Mouse (Mus musculus) heart, embryonic 14.5 days (tissue): ENCODE measurements around the gene Immt. TPM values are rescaled to one million over a fixed set of nuclear protein-coding genes. Genes with fewer than 3 reads are reported as not detected.
A peak's percentile ranks its signal among the peaks of the same experiment; 100 is the strongest.

ENCODE experiments used
- ATAC-seq: fragments of 200-750 bp; cut with Nextera tagmentation; 2 replicates; pipeline ENCODE4 v1.8.0; 2017; ENCODE audit warnings: low read depth, moderate TSS enrichment; ENCODE audit not compliant: insufficient number of reproducible peaks, insufficient read depth, low FRiP score
- H3K27ac ChIP-seq, 2 experiments: fragments of 200-500 bp in 1 of 2; fragments of 300-500 bp in 1 of 2; sonication (generic) in 1 of 2; replicated peaks in 1 of 2; 2 replicates each; pipeline ENCODE4 v1.5.1; 2012 to 2014; ENCODE audit warnings: low read depth in 2 of 2, low read length in 2 of 2, control low read depth in 1 of 2, mild to moderate bottlenecking in 1 of 2, mixed read lengths in 1 of 2; ENCODE audit not compliant: control insufficient read depth in 1 of 2, insufficient read depth in 1 of 2
- H3K27me3 ChIP-seq: fragments of 300-500 bp; sonication (generic); 2 replicates; pipeline ENCODE4 v1.6.1; 2014; ENCODE audit warnings: mild to moderate bottlenecking, low read length, control low read depth; ENCODE audit not compliant: control insufficient read depth, insufficient read depth
- H3K36me3 ChIP-seq: fragments of 300-500 bp; sonication (generic); 2 replicates; pipeline ENCODE4 v1.6.1; 2014; ENCODE audit warnings: mild to moderate bottlenecking, control low read depth, low read length, mixed read lengths; ENCODE audit not compliant: control insufficient read depth, insufficient read depth
- H3K4me1 ChIP-seq, 2 experiments: fragments of 200-500 bp in 1 of 2; fragments of 300-500 bp in 1 of 2; sonication (generic) in 1 of 2; 2 replicates each; pipeline ENCODE4 v1.6.1; 2012 to 2014; ENCODE audit warnings: low read length in 2 of 2, control low read depth in 1 of 2, mixed read lengths in 1 of 2; ENCODE audit not compliant: control insufficient read depth in 2 of 2, insufficient read depth in 2 of 2
- H3K4me2 ChIP-seq: fragments of 300-500 bp; sonication (generic); 2 replicates; pipeline ENCODE4 v1.6.1; 2014; ENCODE audit warnings: mild to moderate bottlenecking, low read length
- H3K4me3 ChIP-seq, 2 experiments: fragments of 200-500 bp in 1 of 2; fragments of 300-500 bp in 1 of 2; sonication (generic) in 1 of 2; 2 replicates each; pipeline ENCODE4 v1.5.1; 2012 to 2014; ENCODE audit warnings: low read length in 2 of 2, mild to moderate bottlenecking in 2 of 2, control low read depth in 1 of 2, low read depth in 1 of 2, moderate library complexity in 1 of 2; ENCODE audit not compliant: control insufficient read depth in 1 of 2, insufficient read depth in 1 of 2
- H3K9ac ChIP-seq: fragments of 300-500 bp; sonication (generic); 2 replicates; pipeline ENCODE4 v1.6.1; 2014; ENCODE audit warnings: mild to moderate bottlenecking, low read length
- H3K9me3 ChIP-seq: fragments of 300-500 bp; sonication (generic); 2 replicates; pipeline ENCODE4 v1.6.1; 2016; ENCODE audit warnings: low read length, control low read depth; ENCODE audit not compliant: control insufficient read depth
- WGBS: fragments of 180-500 bp; shearing (Covaris S2); extraction: QIAGEN DNeasy Blood & Tissue Kit; methylation state at CpG from one replicate; pipeline ENCODE4 v1.1.7; 2014; 5-methylcytosine and 5-hydroxymethylcytosine counted together
- polyA plus RNA-seq: library from polyadenylated mRNA; unstranded; fragments of >200 nt; fragmentation: Nextera tagmentation; extraction: Ambion mirVana; gene quantifications from 2 replicates; pipeline ENCODE4 v1.2.1, GENCODE M21; 2014

Gene Immt
- polyA plus RNA-seq, 1 experiment from 2014 or later: 342 TPM

DNA sequence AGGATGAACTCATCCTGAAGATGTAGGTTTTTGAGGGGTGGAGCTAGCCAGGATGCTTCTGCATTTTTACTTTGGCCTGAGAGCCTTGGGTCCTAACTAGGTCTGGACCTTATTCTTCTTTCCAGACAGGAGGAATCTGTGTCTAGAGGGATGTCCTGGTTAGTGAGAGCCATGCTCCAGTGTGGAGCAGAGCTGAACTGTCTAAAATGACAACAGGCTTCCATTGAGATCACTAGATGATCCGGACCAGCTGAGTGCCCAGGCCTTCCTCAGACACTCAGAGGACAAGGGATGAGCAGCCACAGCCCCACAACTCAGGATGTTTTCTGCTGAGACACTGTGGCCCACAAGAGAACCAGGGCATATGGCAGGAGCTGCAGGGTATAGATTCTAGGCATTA, 27.5 kb upstream of the Immt start:
- Histone ChIP-seq H3K36me3 (peaks cover 11% of the 10 kb centered on the region; the same call in 1 of the 2 replicates), H3K4me2 (no peak overlapping the region), H3K27ac (peak overlapping the region; percentile 12 to 90), H3K4me1 (peaks cover 13 to 19% of the 10 kb centered on the region in 2 experiments), H3K4me3 (no peak overlapping the region), H3K27me3 (no peaks in the 10 kb centered on the region), H3K9ac (peak overlapping the region; percentile 54; the same call in 1 of the 2 replicates), H3K9me3 (no peaks in the 10 kb centered on the region)
- WGBS: 81% methylated on average over 1 of the region's 1 CpGs
- no peak for ATAC-seq

DNA sequence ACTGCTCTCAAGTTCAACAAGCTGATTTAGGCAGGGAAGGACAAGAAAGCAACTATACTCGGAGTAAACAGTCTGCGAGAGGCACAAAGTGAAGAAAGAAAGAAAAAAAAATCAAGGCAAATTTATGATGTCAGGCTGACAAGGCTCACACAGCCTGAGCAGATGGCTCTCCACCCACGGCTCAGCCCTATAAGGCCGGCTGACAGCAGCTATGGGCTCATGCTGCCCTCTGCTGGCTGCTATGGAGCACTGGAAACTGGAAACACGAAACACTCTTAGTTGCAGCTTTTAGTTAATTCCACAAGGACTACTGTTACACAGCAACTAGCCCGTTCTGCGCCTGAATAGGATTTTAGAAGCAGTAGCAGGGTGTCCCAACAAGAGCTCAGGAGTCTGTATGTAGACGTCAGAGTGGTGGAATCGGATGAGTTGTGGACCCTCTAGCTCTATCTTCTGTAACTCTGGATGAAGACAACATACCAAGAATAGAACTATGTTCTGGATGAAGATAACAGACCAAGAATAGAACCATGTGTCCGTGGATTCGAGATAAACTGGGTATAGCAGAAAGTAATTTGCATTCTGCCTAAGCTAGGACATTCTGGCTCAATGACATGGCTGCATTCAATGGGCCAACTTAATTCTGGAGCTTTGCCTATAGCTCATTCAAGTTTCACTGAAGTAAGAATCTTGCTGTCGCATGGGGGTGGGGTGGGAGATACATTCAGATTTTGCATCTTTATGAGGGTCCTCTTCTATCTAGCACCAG, 26.9 kb upstream of the Immt start:
- H3K4me2 ChIP-seq: peak overlapping the region; percentile 60
- peak overlapping the region; percentile 58 for H3K9ac ChIP-seq
- 8% methylated on average over 12 of the region's 12 CpGs for WGBS
- H3K4me1 ChIP-seq: peaks cover 13 to 22% of the 10 kb centered on the region in 2 experiments
- ATAC-seq: peak; percentile 78
- peaks cover 17% of the 10 kb centered on the region; the same call in 1 of the 2 replicates for H3K36me3 ChIP-seq
- H3K27me3 ChIP-seq: no peaks in the 10 kb centered on the region
- no peaks in the 10 kb centered on the region for H3K9me3 ChIP-seq
- peak overlapping the region; percentile 88 to 90 for H3K27ac ChIP-seq
- H3K4me3 ChIP-seq: peak overlapping the region in 1 of 2 experiments; percentile 19; a peak in 1 of 4 replicates

DNA sequence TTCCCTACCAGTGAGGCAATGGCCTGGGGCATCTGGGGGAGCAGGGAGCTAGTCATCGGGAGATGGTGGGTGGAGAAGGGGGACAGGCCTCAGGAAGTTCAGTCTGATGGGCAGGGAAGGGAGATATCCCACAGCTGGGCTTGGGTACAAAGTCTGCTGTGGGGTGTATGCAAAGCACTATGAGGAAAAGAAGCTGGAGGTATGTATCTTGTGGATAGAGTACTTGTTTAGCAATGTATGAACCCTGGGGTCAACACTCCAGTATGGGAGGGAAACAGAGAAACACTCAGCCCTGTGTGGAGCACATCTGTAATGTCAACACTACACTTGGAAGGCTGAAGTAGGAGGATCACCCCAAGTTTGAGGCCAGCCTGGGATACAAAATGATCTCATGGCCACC, 24.4 kb upstream of the Immt start:
- Histone ChIP-seq H3K27ac (no peak overlapping the region), H3K4me2 (no peak overlapping the region), H3K36me3 (peaks cover 35% of the 10 kb centered on the region), H3K9ac (no peak overlapping the region), H3K4me3 (no peak overlapping the region), H3K27me3 (no peaks in the 10 kb centered on the region), H3K9me3 (no peaks in the 10 kb centered on the region), H3K4me1 (peaks cover 10 to 22% of the 10 kb centered on the region in 2 experiments)
- 61% methylated on average over 1 of the region's 1 CpGs for WGBS
- no peak for ATAC-seq

DNA sequence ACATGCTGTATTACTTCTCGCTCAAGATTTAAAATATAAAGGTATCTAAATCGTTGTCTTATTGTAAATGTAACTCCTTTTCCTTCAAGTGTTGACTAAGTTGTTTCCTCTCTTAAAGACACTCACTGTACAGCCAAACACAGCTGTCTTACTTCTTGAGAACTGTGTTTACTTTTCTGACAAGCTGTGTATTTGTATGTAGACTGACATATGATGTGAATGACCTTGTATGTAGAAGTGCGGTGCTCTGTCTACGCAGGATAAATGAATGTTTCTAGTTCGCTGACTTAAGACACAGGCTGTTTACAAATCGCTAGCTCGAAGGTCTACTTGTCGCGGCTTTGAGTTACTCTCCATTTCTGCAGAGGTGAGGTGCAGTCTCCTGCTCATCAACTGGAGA, 21.2 kb upstream of the Immt start:
- no peak for ATAC-seq
- Histone ChIP-seq H3K9me3 (no peaks in the 10 kb centered on the region), H3K4me2 (no peak overlapping the region), H3K27me3 (no peaks in the 10 kb centered on the region), H3K9ac (no peak overlapping the region), H3K27ac (no peak overlapping the region), H3K4me1 (peaks cover 5 to 14% of the 10 kb centered on the region in 2 experiments), H3K36me3 (peaks cover 65% of the 10 kb centered on the region), H3K4me3 (no peak overlapping the region)
- 93% methylated on average over 9 of the region's 9 CpGs for WGBS

DNA sequence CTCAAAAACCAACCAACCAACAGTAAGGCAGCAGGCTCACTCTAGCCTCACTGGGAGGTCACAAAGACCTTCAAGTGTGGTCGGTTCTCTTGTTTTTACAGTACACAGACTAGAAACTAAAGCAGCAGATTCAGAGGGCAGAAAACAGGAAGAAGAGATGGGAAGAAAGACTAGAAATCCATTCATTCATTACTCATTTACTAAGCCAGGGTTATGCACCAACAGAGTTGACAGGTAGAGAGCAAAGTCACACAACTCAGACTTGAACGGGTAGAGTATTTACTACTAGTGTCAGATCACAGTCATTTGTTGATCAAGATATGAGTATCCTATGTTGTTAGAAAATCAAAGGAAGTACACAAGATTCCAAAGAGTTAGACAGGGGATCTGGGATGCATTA, 18.3 kb upstream of the Immt start:
- no peaks in the 10 kb centered on the region for H3K27me3 ChIP-seq
- ATAC-seq: no peak
- H3K9ac ChIP-seq: no peak overlapping the region
- H3K9me3 ChIP-seq: no peaks in the 10 kb centered on the region
- peaks cover 89% of the 10 kb centered on the region for H3K36me3 ChIP-seq
- 74% methylated on average over 2 of the region's 2 CpGs for WGBS
- no peak overlapping the region for H3K27ac ChIP-seq
- 0 out of 4 replicates have a peak, but pooled peaks cover 0 to 3% of the 10 kb centered on the region in 2 experiments for H3K4me1 ChIP-seq
- no peak overlapping the region for H3K4me3 ChIP-seq
- no peak overlapping the region for H3K4me2 ChIP-seq

DNA sequence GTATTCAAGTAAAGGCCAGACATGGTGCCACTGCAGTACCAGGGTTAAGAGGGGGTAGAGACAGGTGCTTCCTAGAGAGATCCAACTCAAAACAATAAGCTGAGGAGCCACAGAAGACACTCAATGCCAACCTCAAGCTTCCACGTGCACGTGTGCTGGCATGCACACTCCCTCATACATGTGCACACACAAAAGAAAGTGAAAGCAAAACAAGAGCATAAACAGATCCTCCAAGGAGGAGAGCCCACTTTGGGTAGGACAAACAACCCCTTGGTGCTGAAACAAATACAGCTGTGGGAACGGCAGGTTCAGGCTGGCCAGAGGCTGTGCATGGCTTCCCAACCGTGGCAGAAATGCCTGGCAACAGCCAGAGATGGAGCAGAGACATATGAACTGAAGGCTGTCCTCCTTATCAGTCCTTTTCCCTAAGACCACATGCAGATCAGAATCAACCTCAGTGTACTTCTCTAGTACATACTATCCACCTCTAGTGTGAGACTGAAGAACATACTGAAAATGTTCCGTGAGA, 11.3 kb upstream of the Immt start:
- no peak overlapping the region for H3K9ac ChIP-seq
- H3K4me3 ChIP-seq: no peak overlapping the region
- peaks cover 0 to 9% of the 10 kb centered on the region in 2 experiments; a peak in 2 of 4 replicates for H3K4me1 ChIP-seq
- peaks cover 39% of the 10 kb centered on the region for H3K36me3 ChIP-seq
- H3K4me2 ChIP-seq: no peak overlapping the region
- no peak for ATAC-seq
- 89% methylated on average over 5 of the region's 5 CpGs for WGBS
- no peaks in the 10 kb centered on the region for H3K9me3 ChIP-seq
- no peaks in the 10 kb centered on the region for H3K27me3 ChIP-seq
- H3K27ac ChIP-seq: no peak overlapping the region

DNA sequence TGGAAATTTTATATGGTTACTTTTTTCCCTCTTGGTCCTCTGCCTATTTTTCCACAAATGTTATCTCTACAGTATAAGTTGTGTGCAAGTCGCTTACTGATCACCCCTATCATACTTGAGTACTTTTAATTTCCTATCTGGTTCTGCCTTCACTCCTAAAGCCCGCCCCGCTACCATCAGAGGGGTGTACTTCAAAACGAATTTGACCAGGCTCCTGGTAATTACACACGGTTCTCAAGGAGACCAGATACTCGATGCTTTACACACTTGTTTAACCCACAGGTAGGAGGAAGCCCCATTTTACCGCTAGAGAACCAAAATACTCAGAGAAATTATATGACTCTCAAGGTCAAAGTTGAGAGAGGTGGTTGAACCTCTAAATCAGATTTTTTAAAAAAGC, 8.0 kb upstream of the Immt start:
- H3K4me1 ChIP-seq: peaks cover 0 to 9% of the 10 kb centered on the region in 2 experiments; a peak in 2 of 4 replicates
- peaks cover 7% of the 10 kb centered on the region for H3K36me3 ChIP-seq
- under 1% methylated on average over 7 of the region's 7 CpGs for WGBS
- H3K27ac ChIP-seq: peak overlapping the region in 1 of 2 experiments; percentile 84; a peak in 2 of 4 replicates
- 0 out of 2 replicates have a peak, but pooled peaks have one; percentile 14 for ATAC-seq
- peak overlapping the region; percentile 68 for H3K9ac ChIP-seq
- peak overlapping the region; percentile 78 for H3K4me2 ChIP-seq
- H3K4me3 ChIP-seq: peak overlapping the region; percentile 50 to 100
- no peaks in the 10 kb centered on the region for H3K9me3 ChIP-seq
- H3K27me3 ChIP-seq: no peaks in the 10 kb centered on the region
